Mouse (Mus musculus): Measurements from ENCODE around the gene Them7. TPM values are rescaled to one million over a fixed set of nuclear protein-coding genes. Genes with fewer than 3 reads are reported as not detected.

Them7 gene
- polyA plus RNA-seq, 1 experiment, result not detected

- no peak overlapping the region for H3K27ac ChIP-seq (ENCODE audit: insufficient read depth, low read length)
- no peak overlapping the region for H3K4me3 ChIP-seq (ENCODE audit: insufficient read depth, low read length)
- TF ChIP-seq POLR2A (IDR thresholded peaks at IDR 0.05; ENCODE audit: extremely low read depth, insufficient read depth, low read length) (no peak), CTCF (IDR thresholded peaks at IDR 0.05; ENCODE audit: extremely low read depth, insufficient read depth, low read length) (no peak)
- no peaks in the 10 kb centered on the region for H3K4me1 ChIP-seq (ENCODE audit: control insufficient read depth, insufficient read depth, low read length)
Measured at GRCm38 (mm10) chr2:105379682-105380081, 155.6 kb downstream of the Them7 start.

- TF ChIP-seq POLR2A (IDR thresholded peaks at IDR 0.05; ENCODE audit: extremely low read depth, insufficient read depth, low read length) (no peak), CTCF (IDR thresholded peaks at IDR 0.05; ENCODE audit: extremely low read depth, insufficient read depth, low read length) (no peak)
- no peaks in the 10 kb centered on the region for H3K4me1 ChIP-seq (ENCODE audit: control insufficient read depth, insufficient read depth, low read length)
- H3K4me3 ChIP-seq (ENCODE audit: insufficient read depth, low read length), result no peak overlapping the region
- no peak overlapping the region for H3K27ac ChIP-seq (ENCODE audit: insufficient read depth, low read length)
Measured at GRCm38 (mm10) chr2:105380757-105381319, 156.7 kb downstream of the Them7 start.

GRCm38 (mm10) chr2:105383063-105383462, 158.9 kb downstream of the Them7 start:
- no peak overlapping the region for H3K27ac ChIP-seq (ENCODE audit: insufficient read depth, low read length)
- H3K4me1 ChIP-seq (ENCODE audit: control insufficient read depth, insufficient read depth, low read length), result no peaks in the 10 kb centered on the region
- TF ChIP-seq CTCF (IDR thresholded peaks at IDR 0.05; ENCODE audit: extremely low read depth, insufficient read depth, low read length) (no peak), POLR2A (IDR thresholded peaks at IDR 0.05; ENCODE audit: extremely low read depth, insufficient read depth, low read length) (no peak)
- H3K4me3 ChIP-seq (ENCODE audit: insufficient read depth, low read length), result no peak overlapping the region

GRCm38 (mm10) chr2:105384998-105385397, 160.9 kb downstream of the Them7 start:
- TF ChIP-seq CTCF (IDR thresholded peaks at IDR 0.05; ENCODE audit: extremely low read depth, insufficient read depth, low read length) (no peak), POLR2A (IDR thresholded peaks at IDR 0.05; ENCODE audit: extremely low read depth, insufficient read depth, low read length) (no peak)
- no peaks in the 10 kb centered on the region for H3K4me1 ChIP-seq (ENCODE audit: control insufficient read depth, insufficient read depth, low read length)
- no peak overlapping the region for H3K27ac ChIP-seq (ENCODE audit: insufficient read depth, low read length)
- no peak overlapping the region for H3K4me3 ChIP-seq (ENCODE audit: insufficient read depth, low read length)

- Histone ChIP-seq H3K4me3 (ENCODE audit: insufficient read depth, low read length) (no peak overlapping the region), H3K4me1 (ENCODE audit: control insufficient read depth, insufficient read depth, low read length) (no peaks in the 10 kb centered on the region), H3K27ac (ENCODE audit: insufficient read depth, low read length) (no peak overlapping the region)
- TF ChIP-seq POLR2A (IDR thresholded peaks at IDR 0.05; ENCODE audit: extremely low read depth, insufficient read depth, low read length) (no peak), CTCF (IDR thresholded peaks at IDR 0.05; ENCODE audit: extremely low read depth, insufficient read depth, low read length) (no peak)
Measured at GRCm38 (mm10) chr2:105386418-105386817, 162.3 kb downstream of the Them7 start.

- TF ChIP-seq POLR2A (IDR thresholded peaks at IDR 0.05; ENCODE audit: extremely low read depth, insufficient read depth, low read length) (no peak), CTCF (IDR thresholded peaks at IDR 0.05; ENCODE audit: extremely low read depth, insufficient read depth, low read length) (no peak)
- Histone ChIP-seq H3K4me3 (ENCODE audit: insufficient read depth, low read length) (no peak overlapping the region), H3K4me1 (ENCODE audit: control insufficient read depth, insufficient read depth, low read length) (no peaks in the 10 kb centered on the region), H3K27ac (ENCODE audit: insufficient read depth, low read length) (no peak overlapping the region)
Measured at GRCm38 (mm10) chr2:105389007-105389890, 165.1 kb downstream of the Them7 start.

GRCm38 (mm10) chr2:105390653-105391413, 166.7 kb downstream of the Them7 start:
- H3K4me1 ChIP-seq (ENCODE audit: control insufficient read depth, insufficient read depth, low read length), result no peaks in the 10 kb centered on the region
- TF ChIP-seq CTCF (IDR thresholded peaks at IDR 0.05; ENCODE audit: extremely low read depth, insufficient read depth, low read length) (no peak), POLR2A (IDR thresholded peaks at IDR 0.05; ENCODE audit: extremely low read depth, insufficient read depth, low read length) (no peak)
- H3K4me3 ChIP-seq (ENCODE audit: insufficient read depth, low read length), result no peak overlapping the region
- H3K27ac ChIP-seq (ENCODE audit: insufficient read depth, low read length), result no peak overlapping the region

- Histone ChIP-seq H3K27ac (ENCODE audit: insufficient read depth, low read length) (no peak overlapping the region), H3K4me3 (ENCODE audit: insufficient read depth, low read length) (no peak overlapping the region), H3K4me1 (ENCODE audit: control insufficient read depth, insufficient read depth, low read length) (no peaks in the 10 kb centered on the region)
- TF ChIP-seq POLR2A (IDR thresholded peaks at IDR 0.05; ENCODE audit: extremely low read depth, insufficient read depth, low read length), result no peak
- TF ChIP-seq CTCF (IDR thresholded peaks at IDR 0.05; ENCODE audit: extremely low read depth, insufficient read depth, low read length), result no peak
Measured at GRCm38 (mm10) chr2:105391414-105391784, 167.3 kb downstream of the Them7 start.

- H3K4me1 ChIP-seq (ENCODE audit: control insufficient read depth, insufficient read depth, low read length), result no peaks in the 10 kb centered on the region
- no peak overlapping the region for H3K4me3 ChIP-seq (ENCODE audit: insufficient read depth, low read length)
- TF ChIP-seq CTCF (IDR thresholded peaks at IDR 0.05; ENCODE audit: extremely low read depth, insufficient read depth, low read length) (no peak), POLR2A (IDR thresholded peaks at IDR 0.05; ENCODE audit: extremely low read depth, insufficient read depth, low read length) (no peak)
- H3K27ac ChIP-seq (ENCODE audit: insufficient read depth, low read length), result no peak overlapping the region
Measured at GRCm38 (mm10) chr2:105392514-105392913, 168.4 kb downstream of the Them7 start.

All from cortical plate, adult 2 months (tissue).